Mouse (Mus musculus): Measurements from ENCODE around the gene Egf. TPM values are rescaled to one million over a fixed set of nuclear protein-coding genes. Genes with fewer than 3 reads are reported as not detected.

The Egf gene
- total RNA-seq, 2 experiments from 2014 or later, result 18.2 to 23.7 TPM

GRCm38 (mm10) chr3:129723311-129723710 is 31.8 kb downstream of the Egf start:
- DNase-seq, result no peak

GRCm38 (mm10) chr3:129714542-129715145 is 40.5 kb downstream of the Egf start:
- DNase-seq, result no peak

- no peak for DNase-seq
These were observed 47.0 kb downstream of the Egf start for GRCm38 (mm10) chr3:129708157-129708556.

- DNase-seq, result no peak
These were observed 56.2 kb downstream of the Egf start for GRCm38 (mm10) chr3:129698882-129699281.

GRCm38 (mm10) chr3:129698365-129698764 is 56.8 kb downstream of the Egf start:
- DNase-seq, result no peak

GRCm38 (mm10) chr3:129697691-129698090 is 57.4 kb downstream of the Egf start:
- DNase-seq, result no peak

- DNase-seq, result no peak
These were observed 59.2 kb downstream of the Egf start for GRCm38 (mm10) chr3:129695943-129696342.

- no peak for DNase-seq
These were observed 61.5 kb downstream of the Egf start for GRCm38 (mm10) chr3:129693581-129693980.

- DNase-seq, result no peak
These were observed 62.3 kb downstream of the Egf start for GRCm38 (mm10) chr3:129692816-129693215.

- DNase-seq, result no peak
These were observed 67.7 kb downstream of the Egf start for GRCm38 (mm10) chr3:129687429-129687828.

GRCm38 (mm10) chr3:129686698-129687333 is 68.3 kb downstream of the Egf start:
- no peak for DNase-seq

- DNase-seq, result no peak
These were observed 68.9 kb downstream of the Egf start for GRCm38 (mm10) chr3:129686196-129686595.

GRCm38 (mm10) chr3:129683060-129683679 is 71.9 kb downstream of the Egf start:
- no peak for DNase-seq

- DNase-seq, result no peak
These were observed 72.7 kb downstream of the Egf start for GRCm38 (mm10) chr3:129682389-129682788.

GRCm38 (mm10) chr3:129681841-129682240 is 73.3 kb downstream of the Egf start:
- DNase-seq, result no peak

- DNase-seq, result peak; percentile 72
These were observed 74.9 kb downstream of the Egf start for GRCm38 (mm10) chr3:129680258-129680657.

- no peak for DNase-seq
These were observed 79.2 kb downstream of the Egf start for GRCm38 (mm10) chr3:129675923-129676322.

- no peak for DNase-seq
These were observed 91.2 kb downstream of the Egf start for GRCm38 (mm10) chr3:129663906-129664305.

GRCm38 (mm10) chr3:129658776-129659175 is 96.3 kb downstream of the Egf start:
- no peak for DNase-seq

- no peak for DNase-seq
These were observed 97.3 kb downstream of the Egf start for GRCm38 (mm10) chr3:129657775-129658174.

GRCm38 (mm10) chr3:129657222-129657621 is 97.9 kb downstream of the Egf start:
- no peak for DNase-seq

- DNase-seq, result no peak
These were observed 98.6 kb downstream of the Egf start for GRCm38 (mm10) chr3:129656540-129656939.

- DNase-seq, result no peak
These were observed 102.6 kb downstream of the Egf start for GRCm38 (mm10) chr3:129652476-129652875.

- DNase-seq, result no peak
These were observed 103.4 kb downstream of the Egf start for GRCm38 (mm10) chr3:129651765-129652164.

Measured in gastrocnemius, postnatal 25 days (tissue).